Mouse (Mus musculus) thymus, postnatal 0 days (tissue): ENCODE measurements around the gene Marco. TPM values are rescaled to one million over a fixed set of nuclear protein-coding genes. Genes with fewer than 3 reads are reported as not detected.

Source experiments
- DNase-seq: peaks from one replicate; pipeline ENCODE4 v3.0.0-alpha.2; 2015; ENCODE audit warnings: low spot score
- polyA plus RNA-seq: library from polyadenylated mRNA; unstranded; fragments of >200 nt; fragmentation: Nextera tagmentation; extraction: Ambion mirVana; gene quantifications from 2 replicates; pipeline ENCODE4 v1.2.1, GENCODE M21; 2015

Gene Marco
- polyA plus RNA-seq, 1 experiment from 2014 or later, result 0.38 TPM

GRCm38 (mm10) chr1:120443228-120443639 is 61.6 kb downstream of the Marco start:
- no peak for DNase-seq

GRCm38 (mm10) chr1:120441587-120441986 is 63.2 kb downstream of the Marco start:
- no peak for DNase-seq

- no peak for DNase-seq
Measured at GRCm38 (mm10) chr1:120435591-120435990, 69.2 kb downstream of the Marco start.

GRCm38 (mm10) chr1:120430171-120430570 is 74.7 kb downstream of the Marco start:
- DNase-seq, result no peak

- DNase-seq, result no peak
Measured at GRCm38 (mm10) chr1:120425587-120425986, 79.2 kb downstream of the Marco start.

Other genes with a start within 250 kb of the Marco start
- gene Steap3, start 232.3 kb downstream of the Marco start, polyA plus RNA-seq, result 4.7 and 5.0 TPM in 2 replicates
- 0.10 TPM in 1 of 2 replicates, not detected in the other for gene C1ql2, start 164.4 kb downstream of the Marco start, polyA plus RNA-seq
- 0.05 TPM in 1 of 2 replicates, not detected in the other for gene En1, start 97.4 kb upstream of the Marco start, polyA plus RNA-seq